Mouse (Mus musculus) embryonic facial prominence, embryonic 15.5 days (tissue): Measurements from ENCODE around the gene Dbndd2. TPM values are rescaled to one million over a fixed set of nuclear protein-coding genes. Genes with fewer than 3 reads are reported as not detected.

Source experiments
- ATAC-seq: fragments of 200-750 bp; cut with Nextera tagmentation; 2 replicates; pipeline ENCODE4 v1.8.0; 2017; ENCODE audit warnings: low read depth, moderate TSS enrichment; ENCODE audit not compliant: insufficient number of reproducible peaks, low FRiP score, low TSS enrichment
- H3K27ac ChIP-seq: fragments of 300-500 bp; sonication (generic); replicated peaks from 2 replicates; pipeline ENCODE4 v1.5.1; 2015; ENCODE audit warnings: mild to moderate bottlenecking, inconsistent platforms
- H3K27me3 ChIP-seq: fragments of 300-500 bp; sonication (generic); 2 replicates; pipeline ENCODE4 v1.6.1; 2015; ENCODE audit warnings: inconsistent platforms
- H3K36me3 ChIP-seq: fragments of 300-500 bp; sonication (generic); 2 replicates; pipeline ENCODE4 v1.6.1; 2015; ENCODE audit warnings: mild to moderate bottlenecking, inconsistent platforms
- H3K4me1 ChIP-seq: fragments of 300-500 bp; sonication (generic); 2 replicates; pipeline ENCODE4 v1.6.1; 2015; ENCODE audit warnings: inconsistent platforms
- H3K4me2 ChIP-seq: fragments of 300-500 bp; sonication (generic); replicated peaks from 2 replicates; pipeline ENCODE4 v1.6.1; 2015; ENCODE audit warnings: mild to moderate bottlenecking, inconsistent platforms
- H3K4me3 ChIP-seq: fragments of 300-500 bp; sonication (generic); replicated peaks from 2 replicates; pipeline ENCODE4 v1.5.1; 2015; ENCODE audit warnings: mild to moderate bottlenecking, inconsistent platforms
- H3K9ac ChIP-seq: fragments of 300-500 bp; sonication (generic); 2 replicates; pipeline ENCODE4 v1.6.1; 2015; ENCODE audit warnings: inconsistent platforms
- H3K9me3 ChIP-seq: fragments of 300-500 bp; sonication (generic); replicated peaks from 2 replicates; pipeline ENCODE4 v1.6.1; 2016; ENCODE audit warnings: inconsistent platforms
- WGBS: fragments of 180-500 bp; shearing (Covaris S2); methylation state at CpG from one replicate; pipeline ENCODE4 v1.1.7; 2015; 5-methylcytosine and 5-hydroxymethylcytosine counted together
- polyA plus RNA-seq: library from polyadenylated mRNA; unstranded; fragments of >200 nt; fragmentation: Nextera tagmentation; extraction: Ambion mirVana; gene quantifications from 2 replicates; pipeline ENCODE4 v1.2.1, GENCODE M21; 2015

The Dbndd2 gene
- polyA plus RNA-seq, 1 experiment from 2014 or later = 8.4 TPM

- H3K4me3 ChIP-seq = no peak overlapping the region
- 61% methylated on average over 10 of the region's 10 CpGs for WGBS
- ATAC-seq = no peak
- peaks cover 47% of the 10 kb centered on the region for H3K4me1 ChIP-seq
- H3K27me3 ChIP-seq = no peaks in the 10 kb centered on the region
- H3K9me3 ChIP-seq = no peaks in the 10 kb centered on the region
- no peak overlapping the region for H3K27ac ChIP-seq
- H3K36me3 ChIP-seq = no peaks in the 10 kb centered on the region
- no peak overlapping the region for H3K4me2 ChIP-seq
- no peak overlapping the region for H3K9ac ChIP-seq
Measured at GRCm38 (mm10) chr2:164454846-164455245, 31.1 kb upstream of the Dbndd2 start.

DNA sequence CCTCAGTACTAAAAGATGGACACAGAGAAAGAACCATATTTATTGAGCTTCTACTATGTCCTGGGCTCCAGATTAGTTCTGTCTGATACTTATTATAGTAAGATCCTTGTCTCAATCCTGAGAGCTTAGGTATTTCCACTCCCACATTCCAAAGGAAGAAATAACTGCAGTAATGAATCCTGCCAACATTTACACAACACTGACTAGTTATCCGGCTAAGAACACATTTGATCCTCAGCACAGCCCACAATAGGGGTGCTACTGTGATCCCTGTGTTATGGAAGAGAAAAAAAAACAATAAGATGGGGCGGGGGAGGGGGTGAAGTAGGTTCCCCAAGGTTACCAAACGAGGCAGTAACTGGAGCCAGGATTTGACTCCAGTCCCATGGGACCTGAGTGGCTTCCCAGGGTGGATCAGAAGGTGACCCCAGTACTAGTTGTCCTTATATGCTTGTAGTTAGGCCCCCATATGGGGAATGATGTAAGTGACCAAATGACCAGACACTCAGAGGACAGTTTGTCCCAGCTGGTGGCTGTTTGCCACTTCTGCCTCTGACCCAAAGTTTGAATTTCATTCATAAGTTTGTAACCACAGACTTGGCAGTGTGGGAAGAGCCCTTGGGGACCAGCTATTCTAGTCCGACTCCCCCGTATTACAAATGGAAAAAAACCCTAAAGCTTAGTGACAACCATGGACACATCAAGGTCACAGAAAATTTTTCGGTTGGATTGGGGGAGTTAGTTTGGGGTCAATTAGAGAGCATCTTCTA, 30.3 kb upstream of the Dbndd2 start:
- no peak overlapping the region for H3K4me2 ChIP-seq
- whole genome bisulfite sequencing = 47% methylated on average over 6 of the region's 6 CpGs
- no peaks in the 10 kb centered on the region for H3K27me3 ChIP-seq
- no peaks in the 10 kb centered on the region for H3K36me3 ChIP-seq
- peaks cover 47% of the 10 kb centered on the region for H3K4me1 ChIP-seq
- no peak for ATAC-seq
- no peak overlapping the region for H3K4me3 ChIP-seq
- no peak overlapping the region for H3K27ac ChIP-seq
- no peaks in the 10 kb centered on the region for H3K9me3 ChIP-seq
- no peak overlapping the region for H3K9ac ChIP-seq

GRCm38 (mm10) chr2:164456413-164456812, 29.5 kb upstream of the Dbndd2 start:
- H3K9ac ChIP-seq = no peak overlapping the region
- no peaks in the 10 kb centered on the region for H3K36me3 ChIP-seq
- H3K4me2 ChIP-seq = 0 out of 2 replicates have a peak overlapping the region, but pooled peaks have one; percentile 38
- 85% methylated on average over 1 of the region's 1 CpGs for WGBS
- H3K9me3 ChIP-seq = no peaks in the 10 kb centered on the region
- no peaks in the 10 kb centered on the region for H3K27me3 ChIP-seq
- H3K27ac ChIP-seq = no peak overlapping the region
- no peak overlapping the region for H3K4me3 ChIP-seq
- no peak for ATAC-seq
- peaks cover 47% of the 10 kb centered on the region for H3K4me1 ChIP-seq

- ATAC-seq = no peak
- Histone ChIP-seq H3K27me3 (no peaks in the 10 kb centered on the region), H3K9me3 (no peaks in the 10 kb centered on the region), H3K36me3 (no peaks in the 10 kb centered on the region), H3K9ac (peak within 1 kb of the TSS; percentile 21; the same call in 1 of the 2 replicates), H3K27ac (no peak within 1 kb of the TSS), H3K4me1 (peaks cover 48% of the 10 kb centered on the region), H3K4me3 (peak within 1 kb of the TSS; percentile 26), H3K4me2 (peak within 1 kb of the TSS; percentile 38)
- 7% methylated on average over 7 of the region's 7 CpGs for WGBS
Measured at GRCm38 (mm10) chr2:164456864-164457300, 29.0 kb upstream of the Dbndd2 start, which contains the start of gene Sys1. Sys1 (plus strand) TSS chr2:164456964.

- H3K4me2 ChIP-seq = no peak overlapping the region
- H3K9ac ChIP-seq = no peak overlapping the region
- H3K9me3 ChIP-seq = no peaks in the 10 kb centered on the region
- H3K4me1 ChIP-seq = peaks cover 49% of the 10 kb centered on the region
- H3K27me3 ChIP-seq = no peaks in the 10 kb centered on the region
- no peak overlapping the region for H3K4me3 ChIP-seq
- WGBS = 63% methylated on average over 7 of the region's 7 CpGs
- no peak for ATAC-seq
- peaks cover under 1% of the 10 kb centered on the region; the same call in 1 of the 2 replicates for H3K36me3 ChIP-seq
- no peak overlapping the region for H3K27ac ChIP-seq
Measured at GRCm38 (mm10) chr2:164457942-164458341, 28.0 kb upstream of the Dbndd2 start.

- no peak for ATAC-seq
Measured at GRCm38 (mm10) chr2:164458535-164458934, 27.4 kb upstream of the Dbndd2 start.

GRCm38 (mm10) chr2:164460745-164461551, 25.0 kb upstream of the Dbndd2 start, which contains the start of gene Gm20458:
Gm20458 (plus strand) TSS chr2:164460967.
- H3K9me3 ChIP-seq = no peaks in the 10 kb centered on the region
- no peaks in the 10 kb centered on the region for H3K27me3 ChIP-seq
- H3K4me3 ChIP-seq = peak within 1 kb of the TSS; percentile 58
- ATAC-seq = peak; percentile 98
- peaks cover 28% of the 10 kb centered on the region for H3K36me3 ChIP-seq
- peak within 1 kb of the TSS; percentile 77 for H3K27ac ChIP-seq
- under 1% methylated on average over 76 of the region's 79 CpGs for WGBS
- H3K4me1 ChIP-seq = peaks cover 33% of the 10 kb centered on the region
- peak within 1 kb of the TSS; percentile 66 for H3K9ac ChIP-seq
- peak within 1 kb of the TSS; percentile 68 for H3K4me2 ChIP-seq

More at GRCm38 (mm10) chr2:164458535-164458934, 27.4 kb upstream of the Dbndd2 start:
- H3K4me2 ChIP-seq = no peak overlapping the region
- H3K9me3 ChIP-seq = no peaks in the 10 kb centered on the region
- no peak overlapping the region for H3K27ac ChIP-seq
- no peak overlapping the region for H3K9ac ChIP-seq
- peaks cover 7% of the 10 kb centered on the region; the same call in 1 of the 2 replicates for H3K36me3 ChIP-seq
- H3K4me1 ChIP-seq = peaks cover 46% of the 10 kb centered on the region
- H3K4me3 ChIP-seq = no peak overlapping the region
- H3K27me3 ChIP-seq = no peaks in the 10 kb centered on the region
- WGBS = 84% methylated on average over 8 of the region's 8 CpGs

DNA sequence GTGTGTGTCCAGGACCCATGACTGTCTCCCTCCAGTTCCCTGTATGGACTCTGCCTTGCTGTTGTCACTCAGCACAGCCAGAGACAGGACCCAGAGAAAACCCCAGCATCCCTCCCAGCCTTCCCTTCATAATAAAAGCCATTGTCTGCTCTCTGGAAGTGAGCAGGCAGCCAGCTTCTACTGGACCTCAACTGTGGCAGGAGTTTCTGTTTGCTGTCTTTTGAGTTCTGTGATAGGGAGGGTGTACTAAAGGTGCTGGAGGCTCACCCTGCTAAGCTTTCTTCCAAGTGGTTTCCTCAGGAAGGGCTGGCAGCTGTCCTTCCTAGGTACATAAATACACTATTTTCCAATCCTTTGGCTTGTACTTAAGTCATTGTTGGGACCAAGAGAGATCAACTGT, 20.7 kb upstream of the Dbndd2 start:
- H3K27ac ChIP-seq = no peak overlapping the region
- peaks cover 21% of the 10 kb centered on the region for H3K4me1 ChIP-seq
- no peak overlapping the region for H3K4me3 ChIP-seq
- no peak for ATAC-seq
- H3K36me3 ChIP-seq = peaks cover 31% of the 10 kb centered on the region
- H3K4me2 ChIP-seq = no peak overlapping the region
- no peak overlapping the region for H3K9ac ChIP-seq
- H3K9me3 ChIP-seq = no peaks in the 10 kb centered on the region
- H3K27me3 ChIP-seq = no peaks in the 10 kb centered on the region

DNA sequence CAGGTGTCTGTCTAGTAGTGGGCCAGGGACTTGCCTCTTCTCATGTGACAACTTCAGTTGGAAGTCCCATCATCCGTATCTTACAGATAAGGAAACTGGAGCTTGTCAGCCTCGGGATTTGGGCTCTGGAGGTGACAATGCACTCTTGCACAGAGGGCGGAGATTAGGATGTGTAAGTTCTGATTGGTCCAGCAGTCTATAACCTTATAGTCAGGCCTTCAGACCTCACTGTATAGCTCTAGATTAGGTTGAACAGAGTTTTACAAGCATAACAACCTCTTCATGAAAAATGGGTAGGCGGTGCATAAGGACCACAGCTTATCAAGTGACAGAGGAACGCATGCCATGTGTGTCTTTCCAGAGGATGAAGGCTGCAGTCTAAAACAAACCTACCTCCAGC, 19.1 kb upstream of the Dbndd2 start:
- 69% methylated on average over 5 of the region's 5 CpGs for WGBS
- Histone ChIP-seq H3K27me3 (no peaks in the 10 kb centered on the region), H3K9ac (no peak overlapping the region), H3K9me3 (no peaks in the 10 kb centered on the region), H3K36me3 (peaks cover 31% of the 10 kb centered on the region), H3K27ac (no peak overlapping the region), H3K4me3 (no peak overlapping the region), H3K4me2 (no peak overlapping the region), H3K4me1 (peaks cover 17% of the 10 kb centered on the region)
- ATAC-seq = no peak

DNA sequence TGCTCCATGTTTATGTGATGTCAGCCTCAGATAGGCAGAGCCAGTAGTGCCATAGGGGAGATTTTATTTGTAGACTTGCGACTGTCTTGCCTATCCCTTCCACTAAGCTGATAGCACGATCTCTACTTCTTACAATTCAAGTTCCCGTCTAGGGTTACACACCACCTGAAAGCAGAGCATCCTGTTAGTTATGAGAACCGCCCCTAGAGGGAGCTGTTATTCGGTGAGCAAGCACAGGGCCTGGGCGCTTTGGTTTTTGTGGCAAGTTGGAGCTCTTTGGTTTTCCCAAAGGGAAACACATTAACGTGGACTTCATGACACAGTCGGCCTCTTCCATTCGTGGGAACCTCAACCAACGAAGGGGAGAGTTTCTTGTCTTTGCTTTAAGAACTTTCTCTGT, 15.7 kb upstream of the Dbndd2 start:
- ATAC-seq = no peak
- Histone ChIP-seq H3K4me3 (no peak overlapping the region), H3K9ac (no peak overlapping the region), H3K27me3 (no peaks in the 10 kb centered on the region), H3K4me2 (no peak overlapping the region), H3K27ac (no peak overlapping the region), H3K4me1 (peaks cover 5% of the 10 kb centered on the region; the same call in 1 of the 2 replicates), H3K9me3 (no peaks in the 10 kb centered on the region), H3K36me3 (peaks cover 22% of the 10 kb centered on the region)
- 18% methylated on average over 10 of the region's 10 CpGs for WGBS

- no peak within 1 kb of the TSS for H3K27ac ChIP-seq
- H3K36me3 ChIP-seq = peaks cover 14% of the 10 kb centered on the region
- no peaks in the 10 kb centered on the region for H3K4me1 ChIP-seq
- no peak within 1 kb of the TSS for H3K4me2 ChIP-seq
- no peaks in the 10 kb centered on the region for H3K27me3 ChIP-seq
- no peaks in the 10 kb centered on the region for H3K9me3 ChIP-seq
- no peak for ATAC-seq
- H3K9ac ChIP-seq = no peak within 1 kb of the TSS
- H3K4me3 ChIP-seq = no peak within 1 kb of the TSS
- WGBS = 87% methylated on average over 6 of the region's 6 CpGs
Measured at GRCm38 (mm10) chr2:164473624-164474023, 12.3 kb upstream of the Dbndd2 start, which contains the start of gene Trp53tg5. Trp53tg5 (minus strand) TSS chr2:164473724.
